Mouse (Mus musculus) heart, adult 2 months (tissue): ENCODE data around the gene Ugp2. TPM values are rescaled to one million over a fixed set of nuclear protein-coding genes. Genes with fewer than 3 reads are reported as not detected.
"Not testable (repeated sequence)": the region's sequence is repeated elsewhere in the genome, so short reads cannot be mapped to it uniquely, and the experiment has no call there.

Experiments
- DNase-seq, 2 experiments: peaks; one replicate each; pipeline ENCODE4 v3.0.0; 2021
- H3K27ac ChIP-seq: fragments of 200-600 bp; 2 replicates; pipeline ENCODE4 v1.8.1; 2022
- H3K27me3 ChIP-seq: fragments of 200-500 bp; 2 replicates; pipeline ENCODE4 v1.6.1; 2012; ENCODE audit warnings: mild to moderate bottlenecking, low read length, inconsistent platforms, mixed read lengths; ENCODE audit not compliant: control insufficient read depth, insufficient read depth
- H3K36me3 ChIP-seq: fragments of 200-500 bp; 2 replicates; pipeline ENCODE4 v1.6.1; 2012; ENCODE audit warnings: low read length, inconsistent platforms; ENCODE audit not compliant: control insufficient read depth, insufficient read depth
- H3K4me1 ChIP-seq: fragments of 200-500 bp; 2 replicates; pipeline ENCODE4 v1.6.1; 2011; ENCODE audit warnings: low read length; ENCODE audit not compliant: control insufficient read depth, insufficient read depth
- H3K4me3 ChIP-seq: fragments of 200-600 bp; 2 replicates; pipeline ENCODE4 v1.8.1; 2022
- H3K79me2 ChIP-seq: fragments of 200-500 bp; replicated peaks from 2 replicates; pipeline ENCODE4 v1.6.1; 2012; ENCODE audit warnings: mild to moderate bottlenecking, inconsistent platforms, low read length, moderate library complexity, mixed read lengths; ENCODE audit not compliant: control insufficient read depth, insufficient read depth
- H3K9ac ChIP-seq: fragments of 200-500 bp; 2 replicates; pipeline ENCODE4 v1.6.1; 2012; ENCODE audit warnings: low read depth, mild to moderate bottlenecking, control low read depth, inconsistent platforms, low read length, mixed read lengths
- CTCF ChIP-seq: fragments of 200-600 bp; IDR thresholded peaks from 2 replicates; pipeline ENCODE4 v1.8.1; 2022; ENCODE audit warnings: antibody characterized with exemption, mild to moderate bottlenecking, moderate library complexity
- EP300 ChIP-seq: fragments of 200-500 bp; IDR thresholded peaks from 2 replicates; pipeline ENCODE4 v1.6.1; 2011; ENCODE audit warnings: low read depth, low read length, control low read depth; ENCODE audit not compliant: insufficient read depth
- POLR2A ChIP-seq: fragments of 200-500 bp; IDR thresholded peaks from 2 replicates; pipeline ENCODE4 v1.6.1; 2011; ENCODE audit warnings: mild to moderate bottlenecking, low read depth, low read length, control low read depth; ENCODE audit not compliant: insufficient read depth
- WGBS: fragments of 180-500 bp; shearing (Covaris S2); methylation state at CpG from one replicate; pipeline ENCODE4 v1.1.7; 2018; 5-methylcytosine and 5-hydroxymethylcytosine counted together
- intact Hi-C: fragments of 180-260 bp; cut with DNase I; formaldehyde crosslinking; loops from one replicate; pipeline ENCODE4 v1.15.1; 2025
- microRNA-seq, 2 experiments: library from miRNA; unstranded; fragments of <30 nt; microRNA quantifications; one replicate each; pipeline ENCODE4 v1.2.0; 2021
- polyA plus RNA-seq: library from polyadenylated mRNA; depleted of rRNA; stranded (reverse); fragments of >200 nt; gene quantifications from 2 replicates; pipeline ENCODE4 v1.2.3, GENCODE M21; 2012; rRNA removed
- total RNA-seq, 2 experiments: library from RNA; stranded (reverse); gene quantifications; 2 replicates each; pipeline ENCODE4 v1.2.3; 2021

Gene Ugp2
- total and polyA plus RNA-seq, 3 experiments = 34.0 to 235 (median 214) TPM

DNA sequence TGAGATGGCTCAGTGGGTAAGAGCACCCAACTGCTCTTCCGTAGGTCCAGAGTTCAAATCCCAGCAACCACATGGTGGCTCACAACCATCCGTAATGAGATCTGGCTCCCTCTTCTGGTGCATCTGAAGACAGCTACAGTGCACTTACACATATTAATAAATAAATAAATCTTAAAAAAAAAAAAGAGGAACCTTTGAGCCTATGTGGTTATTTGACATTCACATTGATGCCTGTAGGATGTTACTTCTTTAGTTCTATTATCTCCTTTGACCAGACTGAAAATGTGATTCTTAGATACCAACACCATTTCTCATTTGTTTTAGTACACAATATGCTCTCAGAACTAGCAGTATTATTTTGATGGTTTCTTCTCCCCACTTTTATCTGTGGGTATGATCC, 82.8 kb downstream of the Ugp2 start:
- H3K36me3 ChIP-seq, H3K9ac ChIP-seq, intact Hi-C loops, H3K27ac ChIP-seq, H3K79me2 ChIP-seq, H3K4me3 ChIP-seq, H3K4me1 ChIP-seq, DNase-seq, H3K27me3 ChIP-seq: not testable (repeated sequence)
- WGBS = 97% methylated on average over 2 of the region's 2 CpGs
- TF ChIP-seq CTCF = peak; percentile 44

DNA sequence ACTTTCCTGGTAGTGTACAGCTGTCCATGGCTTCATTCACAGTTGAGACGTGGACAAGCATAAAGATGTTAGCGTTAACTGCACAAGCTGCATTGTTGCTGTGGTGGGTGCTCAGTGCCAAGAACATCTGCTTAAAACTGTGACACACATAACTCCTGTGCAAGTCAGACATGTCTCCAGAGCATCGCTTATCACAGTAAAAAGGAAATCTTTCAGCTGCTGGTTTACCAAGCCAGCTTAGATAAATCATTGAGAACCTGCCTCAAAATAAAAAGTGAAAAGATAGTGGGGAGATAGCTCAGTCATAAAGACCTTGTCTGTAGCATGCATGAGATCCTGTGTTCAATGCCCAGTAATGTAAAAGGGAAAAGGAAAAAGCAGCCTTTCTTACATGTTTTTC, 84.6 kb downstream of the Ugp2 start:
- 61% methylated on average over 3 of the region's 3 CpGs for WGBS
- H3K4me3 ChIP-seq = no peak overlapping the region
- TF ChIP-seq EP300 = no peak
- TF ChIP-seq POLR2A = no peak
- no peak for TF ChIP-seq CTCF
- DNase-seq = no peak
- H3K36me3 ChIP-seq = no peaks in the 10 kb centered on the region
- no peaks in the 10 kb centered on the region for H3K27me3 ChIP-seq
- H3K4me1 ChIP-seq = no peaks in the 10 kb centered on the region
- no peaks in the 10 kb centered on the region for H3K79me2 ChIP-seq
- H3K9ac ChIP-seq = no peak overlapping the region
- intact Hi-C loops = no loop called here
- no peak overlapping the region for H3K27ac ChIP-seq

DNA sequence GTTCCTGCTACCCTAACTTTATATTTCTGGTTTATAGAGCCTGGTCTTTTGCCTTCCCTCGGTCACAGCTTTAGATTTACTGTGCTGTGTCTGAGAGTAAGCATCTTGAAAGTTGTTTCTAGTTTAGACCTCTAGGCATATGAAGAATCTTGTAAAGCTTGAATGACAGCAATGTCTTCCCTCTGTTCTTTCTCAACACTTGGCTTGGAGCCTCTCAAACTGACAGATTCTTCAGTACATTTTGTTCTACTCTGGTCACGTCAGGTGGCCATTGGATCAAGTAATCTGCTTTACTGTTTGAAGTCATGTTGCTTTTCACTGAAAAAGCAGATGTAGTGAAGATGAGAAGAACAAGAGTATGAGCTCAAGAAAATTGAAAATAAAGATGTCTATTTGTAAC, 94.8 kb downstream of the Ugp2 start:
- TF ChIP-seq POLR2A (no peak), EP300 (no peak), CTCF (no peak)
- H3K27me3 ChIP-seq = no peaks in the 10 kb centered on the region
- DNase-seq = no peak
- no peak overlapping the region for H3K9ac ChIP-seq
- 81% methylated on average over 2 of the region's 2 CpGs for WGBS
- no peaks in the 10 kb centered on the region for H3K79me2 ChIP-seq
- no peak overlapping the region for H3K27ac ChIP-seq
- intact Hi-C loops = no loop called here
- no peaks in the 10 kb centered on the region for H3K4me1 ChIP-seq
- no peak overlapping the region for H3K4me3 ChIP-seq
- peaks cover 7% of the 10 kb centered on the region for H3K36me3 ChIP-seq

Small RNA genes within 50 kb of the gene (microRNA-seq; reads per million reads assigned to microRNA genes)
- 0 to 0.39 reads per million in 2 experiments for gene Mir1933

Other genes with a start within 250 kb of the Ugp2 start
- gene Vps54, start 131.9 kb downstream of the Ugp2 start, total RNA-seq = 10 to 100 TPM; 17.8 to 18.8 TPM
- 7.9 and 17.0 TPM in 2 replicates for gene Vps54, start 131.9 kb downstream of the Ugp2 start, polyA plus RNA-seq
- gene Wdpcp, start 201.0 kb upstream of the Ugp2 start, total RNA-seq = 1 to 10 TPM; 4.2 to 5.4 TPM
- gene Wdpcp, start 201.0 kb upstream of the Ugp2 start, polyA plus RNA-seq = 1.4 and 5.8 TPM in 2 replicates
- gene Mdh1, start 201.2 kb upstream of the Ugp2 start, total RNA-seq = 1,000 to 10,000 TPM; 2,315 to 2,577 TPM
- gene Mdh1, start 201.2 kb upstream of the Ugp2 start, polyA plus RNA-seq = 1,485 and 2,844 TPM in 2 replicates